Mouse (Mus musculus): Measurements from ENCODE around the gene Olfr59. TPM values are rescaled to one million over a fixed set of nuclear protein-coding genes. Genes with fewer than 3 reads are reported as not detected.

The Olfr59 gene
- polyA plus RNA-seq, 1 experiment from 2014 or later = not detected

Other genes starting within 250 kb of the Olfr59 start
- gene Olfr139, start 227.2 kb upstream of the Olfr59 start, polyA plus RNA-seq (2014; fragmentation: Nextera tagmentation; extraction: Ambion mirVana) = not detected in 2 replicates
- gene Olfr399, start 227.1 kb upstream of the Olfr59 start, polyA plus RNA-seq (2014; fragmentation: Nextera tagmentation; extraction: Ambion mirVana) = not detected in 2 replicates
- gene Zfp616, start 213.8 kb upstream of the Olfr59 start, polyA plus RNA-seq (2014; fragmentation: Nextera tagmentation; extraction: Ambion mirVana) = not detected in 2 replicates
- gene Olfr401, start 170.0 kb upstream of the Olfr59 start, polyA plus RNA-seq (2014; fragmentation: Nextera tagmentation; extraction: Ambion mirVana) = not detected in 2 replicates
- not detected in 2 replicates for gene Olfr402, start 130.2 kb upstream of the Olfr59 start, polyA plus RNA-seq (2014; fragmentation: Nextera tagmentation; extraction: Ambion mirVana)
- gene Olfr403, start 97.5 kb upstream of the Olfr59 start, polyA plus RNA-seq (2014; fragmentation: Nextera tagmentation; extraction: Ambion mirVana) = not detected in 2 replicates
- not detected in 2 replicates for gene Olfr43, start 72.4 kb upstream of the Olfr59 start, polyA plus RNA-seq (2014; fragmentation: Nextera tagmentation; extraction: Ambion mirVana)
- not detected in 2 replicates for gene Olfr406, start 23.9 kb upstream of the Olfr59 start, polyA plus RNA-seq (2014; fragmentation: Nextera tagmentation; extraction: Ambion mirVana)
- gene Olfr410, start 54.3 kb downstream of the Olfr59 start, polyA plus RNA-seq (2014; fragmentation: Nextera tagmentation; extraction: Ambion mirVana) = not detected in 2 replicates
- gene Olfr411, start 68.9 kb downstream of the Olfr59 start, polyA plus RNA-seq (2014; fragmentation: Nextera tagmentation; extraction: Ambion mirVana) = not detected in 2 replicates
- gene Olfr412, start 78.3 kb downstream of the Olfr59 start, polyA plus RNA-seq (2014; fragmentation: Nextera tagmentation; extraction: Ambion mirVana) = not detected in 2 replicates